Comparison of ENCODE assay signal across 15 mouse cellular contexts in genomic region chr1:120085696-120086095, GRCm38 (mm10). TPM values are rescaled to one million over a fixed set of nuclear protein-coding genes. Genes with fewer than 3 reads are reported as not detected.
"Had no signal": no experiment of that assay in that cellular context is flagged by ENCODE, and none has a peak within 500 bp of the region (broad histone marks: within the 10 kb centered on the region; RNA-seq: fewer than 3 reads in every experiment).

No protein-coding gene starts in this region.

- DNase-seq: kidney, adult 9 months; kidney, postnatal 10 days; kidney, postnatal 4 days; left cerebral cortex, postnatal 4 days; lung, adult 18-20 months; right cerebral cortex, postnatal 14 days; thymus, adult 2 months; thymus, postnatal 36 days had no signal

- H3K9ac ChIP-seq: limb, embryonic 13.5 days; liver, embryonic 14.5 days; midbrain, embryonic 12.5 days had no signal

- H3K27ac ChIP-seq: layer of hippocampus, adult 2 months; limb, embryonic 13.5 days; liver, embryonic 14.5 days; midbrain, embryonic 12.5 days; stomach, postnatal 0 days had no signal

- H3K4me3 ChIP-seq: layer of hippocampus, adult 2 months; limb, embryonic 13.5 days; midbrain, embryonic 12.5 days had no signal

- H3K27me3 ChIP-seq: limb, embryonic 13.5 days; midbrain, embryonic 12.5 days had no signal

- H3K9me3 ChIP-seq: limb, embryonic 13.5 days; midbrain, embryonic 12.5 days had no signal

- H3K4me2 ChIP-seq: limb, embryonic 13.5 days; midbrain, embryonic 12.5 days had no signal

- ATAC-seq: midbrain, embryonic 16.5 days had no signal

- H3K36me3 ChIP-seq: limb, embryonic 13.5 days; midbrain, embryonic 12.5 days had no signal

RNA-seq across cellular contexts. Expression of gene Tmem37, which starts 11.8 kb away (rescaled TPM):
- total RNA-seq: megakaryocyte-erythroid progenitor cell, adult 5-6 weeks had no signal
